Mouse (Mus musculus) G1E (cell line): ENCODE data around the gene Gm17175.
"Not testable (repeated sequence)": the region's sequence is repeated elsewhere in the genome, so short reads cannot be mapped to it uniquely, and the experiment has no call there.

Source experiments
- CTCF ChIP-seq: IDR thresholded peaks from 2 replicates; pipeline ENCODE4 v1.5.1; 2012; ENCODE audit warnings: low read depth, low read length, inconsistent platforms, mixed read lengths
- GATA1 ChIP-seq: IDR thresholded peaks from 2 replicates; pipeline ENCODE4 v1.6.1; 2012; ENCODE audit warnings: borderline replicate concordance, low read length, inconsistent platforms, mixed read lengths
- POLR2AphosphoS5 ChIP-seq: IDR thresholded peaks from 2 replicates; pipeline ENCODE4 v1.6.1; 2012; ENCODE audit warnings: low read depth, low read length, inconsistent platforms; ENCODE audit not compliant: insufficient replicate concordance
- TAL1 ChIP-seq: conservative IDR thresholded peaks from 2 replicates; pipeline ENCODE4 v1.6.1; 2012; ENCODE audit warnings: low read depth, low read length, inconsistent platforms, mixed read lengths

DNA sequence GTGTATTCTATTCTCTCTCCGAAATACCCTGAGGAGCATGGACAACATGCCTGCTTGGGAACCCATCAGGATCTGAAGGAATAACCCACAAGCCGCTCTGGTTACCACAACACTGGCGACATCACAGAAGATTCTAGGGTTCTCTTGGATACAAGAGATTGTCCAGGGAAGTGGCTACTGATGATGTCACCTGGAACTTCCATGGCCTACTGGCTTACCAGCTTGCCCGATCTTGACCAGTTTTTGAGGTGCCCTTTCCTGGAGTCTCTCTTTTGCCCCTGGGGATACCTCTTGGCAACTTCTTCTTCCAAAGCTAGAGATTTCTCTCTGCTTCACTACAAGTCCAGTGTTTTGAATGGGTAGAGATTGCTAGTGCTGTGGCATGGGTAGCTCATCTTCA lies 18.2 kb upstream of the Gm17175 start, which contains the start of gene Gm17174:
- not testable (repeated sequence) for TF ChIP-seq CTCF, GATA1, TAL1, POLR2AphosphoS5
